Comparison of ENCODE assay signal across 7 mouse cellular contexts in genomic region chr14:115042055-115042564, GRCm38 (mm10). TPM values are rescaled to one million over a fixed set of nuclear protein-coding genes. Genes with fewer than 3 reads are reported as not detected.
DNase-seq lines count a peak whose midpoint lies in the region; ATAC-seq and TF ChIP-seq lines count a peak whose summit lies in the region.

No protein-coding gene starts in this region.

- peak; percentile 89 for DNase-seq in adrenal gland, postnatal 25 days
- DNase-seq in heart, adult 18-20 months = peak; percentile 88 to 92
- peak; percentile 93 for DNase-seq in kidney, adult 2 months
- DNase-seq in limb, embryonic 11.5 days (ENCODE audit: low spot score) = peak; percentile 88

- H3K27ac ChIP-seq in embryonic facial prominence, embryonic 12.5 days = peak overlapping the region; percentile 97
- peak overlapping the region; percentile 79 for H3K27ac ChIP-seq in kidney, adult 2 months (ENCODE audit: insufficient read depth, low read depth, low read length)
- peak overlapping the region; percentile 97 for H3K27ac ChIP-seq in limb, embryonic 11.5 days (replicated peaks; ENCODE audit: low read depth, low read length)
- H3K27ac ChIP-seq in midbrain, embryonic 13.5 days = peak overlapping the region; percentile 96
- H3K27ac ChIP-seq in small intestine, adult 2 months (ENCODE audit: insufficient read depth, low read depth, low read length) = no peak overlapping the region

- TF ChIP-seq POLR2A in kidney, adult 2 months (IDR thresholded peaks at IDR 0.05; ENCODE audit: low read depth, low read length) = no peak
- TF ChIP-seq POLR2A in small intestine, adult 2 months (IDR thresholded peaks at IDR 0.05; ENCODE audit: low read depth, low read length) = no peak

- peak; percentile 72 for ATAC-seq in embryonic facial prominence, embryonic 12.5 days (ENCODE audit: insufficient number of reproducible peaks, insufficient read depth, low FRiP score, low TSS enrichment)
- peak; percentile 71; the same call in 1 of the 2 replicates for ATAC-seq in limb, embryonic 11.5 days (ENCODE audit: insufficient number of reproducible peaks, low FRiP score, low TSS enrichment, low read depth)
- peak; percentile 88 for ATAC-seq in midbrain, embryonic 13.5 days

- peak overlapping the region; percentile 66 for H3K4me2 ChIP-seq in embryonic facial prominence, embryonic 12.5 days (replicated peaks)
- peak overlapping the region; percentile 68 for H3K4me2 ChIP-seq in limb, embryonic 11.5 days (ENCODE audit: low read depth, severe bottlenecking)
- peak overlapping the region; percentile 87 for H3K4me2 ChIP-seq in midbrain, embryonic 13.5 days (replicated peaks)

- TF ChIP-seq CTCF in kidney, adult 2 months (conservative IDR thresholded peaks at IDR 0.05; ENCODE audit: insufficient read depth, insufficient read length, low read depth, low read length) = peak; percentile 53
- peak; percentile 72 for TF ChIP-seq CTCF in small intestine, adult 2 months (IDR thresholded peaks at IDR 0.05; ENCODE audit: extremely low read depth, insufficient read length, insufficient replicate concordance, low read depth, low read length)

- no peaks in the 10 kb centered on the region for H3K9me3 ChIP-seq in embryonic facial prominence, embryonic 12.5 days
- H3K9me3 ChIP-seq in limb, embryonic 11.5 days (ENCODE audit: control insufficient read depth, low read length) = no peaks in the 10 kb centered on the region
- H3K9me3 ChIP-seq in midbrain, embryonic 13.5 days = no peaks in the 10 kb centered on the region

- peak overlapping the region; percentile 100 for H3K9ac ChIP-seq in embryonic facial prominence, embryonic 12.5 days
- peak overlapping the region; percentile 100 for H3K9ac ChIP-seq in limb, embryonic 11.5 days (ENCODE audit: low read length)
- H3K9ac ChIP-seq in midbrain, embryonic 13.5 days (replicated peaks) = peak overlapping the region; percentile 98

- peaks cover 35% of the 10 kb centered on the region for H3K36me3 ChIP-seq in embryonic facial prominence, embryonic 12.5 days
- peaks cover 3% of the 10 kb centered on the region for H3K36me3 ChIP-seq in kidney, adult 2 months (ENCODE audit: control insufficient read depth, insufficient read depth, low read length)
- H3K36me3 ChIP-seq in limb, embryonic 11.5 days (ENCODE audit: control insufficient read depth, insufficient read depth, low read length) = peaks cover 7% of the 10 kb centered on the region
- peaks cover 26% of the 10 kb centered on the region for H3K36me3 ChIP-seq in midbrain, embryonic 13.5 days
- H3K36me3 ChIP-seq in small intestine, adult 2 months (ENCODE audit: control insufficient read depth, insufficient read depth, low read length) = peaks cover 9% of the 10 kb centered on the region

- H3K27me3 ChIP-seq in embryonic facial prominence, embryonic 12.5 days = 0 out of 2 replicates have a peak, but pooled peaks cover 4% of the 10 kb centered on the region
- no peaks in the 10 kb centered on the region for H3K27me3 ChIP-seq in kidney, adult 2 months (replicated peaks; ENCODE audit: control insufficient read depth, insufficient read depth, low read length)
- no peaks in the 10 kb centered on the region for H3K27me3 ChIP-seq in limb, embryonic 11.5 days (ENCODE audit: control insufficient read depth, insufficient read depth, low read length)
- peaks cover 9% of the 10 kb centered on the region for H3K27me3 ChIP-seq in midbrain, embryonic 13.5 days
- H3K27me3 ChIP-seq in small intestine, adult 2 months (ENCODE audit: control insufficient read depth, insufficient read depth, low read length) = 0 out of 2 replicates have a peak, but pooled peaks cover 11% of the 10 kb centered on the region

- peak overlapping the region; percentile 97 for H3K4me3 ChIP-seq in embryonic facial prominence, embryonic 12.5 days
- peak overlapping the region; percentile 91 for H3K4me3 ChIP-seq in kidney, adult 2 months (ENCODE audit: insufficient read depth, low read depth, low read length)
- peak overlapping the region; percentile 84 for H3K4me3 ChIP-seq in limb, embryonic 11.5 days (ENCODE audit: low read depth, low read length)
- H3K4me3 ChIP-seq in midbrain, embryonic 13.5 days (replicated peaks) = peak overlapping the region; percentile 92
- peak overlapping the region; percentile 97 for H3K4me3 ChIP-seq in small intestine, adult 2 months (ENCODE audit: low read depth, low read length)

- WGBS in embryonic facial prominence, embryonic 12.5 days = 0% methylated on average over 23 of the region's 51 CpGs
- WGBS in kidney, adult 2 months = 1% methylated on average over 31 of the region's 51 CpGs
- 0% methylated on average over 40 of the region's 51 CpGs for WGBS in limb, embryonic 11.5 days
- under 1% methylated on average over 37 of the region's 51 CpGs for WGBS in midbrain, embryonic 13.5 days
- 1% methylated on average over 48 of the region's 51 CpGs for WGBS in small intestine, adult 2 months

- H3K4me1 ChIP-seq in embryonic facial prominence, embryonic 12.5 days = peaks cover 13% of the 10 kb centered on the region
- H3K4me1 ChIP-seq in kidney, adult 2 months (ENCODE audit: control insufficient read depth, insufficient read depth, low read length) = no peaks in the 10 kb centered on the region
- H3K4me1 ChIP-seq in limb, embryonic 11.5 days (ENCODE audit: control insufficient read depth, insufficient read depth, low read length) = peaks cover 3% of the 10 kb centered on the region; the same call in 1 of the 2 replicates
- H3K4me1 ChIP-seq in midbrain, embryonic 13.5 days (replicated peaks) = peaks cover 40% of the 10 kb centered on the region
- H3K4me1 ChIP-seq in small intestine, adult 2 months (ENCODE audit: control insufficient read depth, insufficient read depth, insufficient read length, low read length) = peaks cover 5% of the 10 kb centered on the region

RNA-seq across cellular contexts. Expression of gene Gpc5, which starts 49.9 kb away (rescaled TPM):
- total RNA-seq in adrenal gland, postnatal 25 days (2021) = 4.8 and 5.1 TPM in 2 replicates
- 0.98 and 1.4 TPM in 2 replicates for polyA plus RNA-seq in embryonic facial prominence, embryonic 12.5 days (2016; fragmentation: Nextera tagmentation; extraction: Ambion mirVana)
- not detected for total RNA-seq in heart, adult 18-20 months (2021)
- 0.69 and 1.0 TPM in 2 replicates for polyA plus RNA-seq in kidney, adult 2 months (2012; rRNA removed)
- polyA plus RNA-seq in limb, embryonic 11.5 days (2014; fragmentation: Nextera tagmentation; extraction: Ambion mirVana) = 1.8 and 2.5 TPM in 2 replicates
- 2.1 and 2.6 TPM in 2 replicates for polyA plus RNA-seq in midbrain, embryonic 13.5 days (2015; fragmentation: Nextera tagmentation; extraction: Ambion mirVana)
- not detected in 2 replicates for polyA plus RNA-seq in small intestine, adult 2 months (2012; rRNA removed)
